Mouse (Mus musculus) gastrocnemius, adult 18-20 months (tissue): ENCODE data around the gene Stambp. TPM values are rescaled to one million over a fixed set of nuclear protein-coding genes. Genes with fewer than 3 reads are reported as not detected.
"Not testable (repeated sequence)": the region's sequence is repeated elsewhere in the genome, so short reads cannot be mapped to it uniquely, and the experiment has no call there.

Experiments used
- DNase-seq: peaks from one replicate; pipeline ENCODE4 v3.0.0; 2021; ENCODE audit warnings: low spot score
- long read RNA-seq, 2 experiments: library from polyadenylated mRNA; stranded (forward); transcript quantifications; one replicate each; pipeline ENCODE4 v2.0.0; 2021
- total RNA-seq, 2 experiments: library from RNA; stranded (reverse); gene quantifications; 2 replicates each; pipeline ENCODE4 v1.2.3; 2021

Stambp gene
- 1 to 10 TPM; 6.2 to 6.8 TPM for total RNA-seq
- long read RNA-seq, experiment 1, transcript Stambp-201 (10 exons, 2,364 nt): major isoform, 9 of 10 reads
- long read RNA-seq, experiment 1, partial matches to known transcripts: 1 of 10 reads
- long read RNA-seq, experiment 1, other reads (novel, unspliced or antisense): 0 of 10 reads
- long read RNA-seq, experiment 2, transcript Stambp-201 (10 exons, 2,364 nt): major isoform, 6 of 7 reads
- long read RNA-seq, experiment 2, partial matches to known transcripts: 1 of 7 reads
- long read RNA-seq, experiment 2, other reads (novel, unspliced or antisense): 0 of 7 reads

DNA sequence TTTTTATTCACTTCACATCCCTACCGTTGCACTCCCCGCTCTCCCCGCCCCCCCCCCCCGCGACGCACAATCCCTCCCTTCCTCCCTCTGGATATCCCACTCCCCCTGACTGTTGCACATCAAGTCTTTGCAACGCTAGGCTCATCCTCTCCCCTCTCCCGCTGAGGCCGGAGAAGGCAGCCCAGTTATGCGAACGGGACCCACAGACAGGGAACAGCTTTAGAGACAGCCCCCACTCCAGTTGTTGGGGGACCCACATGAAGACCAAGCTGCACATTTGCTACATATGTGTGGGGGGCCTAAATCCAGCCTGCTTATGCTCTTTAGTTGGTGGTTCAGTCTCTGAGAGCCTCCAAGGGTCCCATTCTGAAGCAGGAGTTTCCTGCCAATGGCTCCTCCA lies at the start of gene Stambp:
Gene Stambp, minus strand, starts transcription at position 59 of the 400 bp plus-strand sequence.
- DNase-seq: no peak

DNA sequence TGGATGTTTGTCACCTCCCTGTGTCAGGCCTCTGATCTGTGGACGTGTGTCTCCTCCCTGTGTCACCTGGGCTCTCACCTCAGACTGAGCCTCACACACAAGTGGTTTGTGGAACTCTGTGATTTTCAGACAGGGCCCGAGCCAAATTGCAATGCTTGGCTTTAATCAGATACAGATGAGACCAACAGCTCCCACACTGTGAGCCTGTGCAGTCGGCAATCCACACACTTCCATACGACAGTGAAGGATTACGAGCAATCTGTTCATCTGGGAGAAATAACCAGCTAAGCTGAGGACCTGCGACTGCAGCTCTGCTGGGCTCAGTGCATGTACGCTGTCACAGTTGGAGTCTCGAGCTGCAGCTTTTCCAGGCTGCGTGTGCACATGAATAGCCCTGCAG lies 47.4 kb upstream of the Stambp start:
- DNase-seq: no peak

DNA sequence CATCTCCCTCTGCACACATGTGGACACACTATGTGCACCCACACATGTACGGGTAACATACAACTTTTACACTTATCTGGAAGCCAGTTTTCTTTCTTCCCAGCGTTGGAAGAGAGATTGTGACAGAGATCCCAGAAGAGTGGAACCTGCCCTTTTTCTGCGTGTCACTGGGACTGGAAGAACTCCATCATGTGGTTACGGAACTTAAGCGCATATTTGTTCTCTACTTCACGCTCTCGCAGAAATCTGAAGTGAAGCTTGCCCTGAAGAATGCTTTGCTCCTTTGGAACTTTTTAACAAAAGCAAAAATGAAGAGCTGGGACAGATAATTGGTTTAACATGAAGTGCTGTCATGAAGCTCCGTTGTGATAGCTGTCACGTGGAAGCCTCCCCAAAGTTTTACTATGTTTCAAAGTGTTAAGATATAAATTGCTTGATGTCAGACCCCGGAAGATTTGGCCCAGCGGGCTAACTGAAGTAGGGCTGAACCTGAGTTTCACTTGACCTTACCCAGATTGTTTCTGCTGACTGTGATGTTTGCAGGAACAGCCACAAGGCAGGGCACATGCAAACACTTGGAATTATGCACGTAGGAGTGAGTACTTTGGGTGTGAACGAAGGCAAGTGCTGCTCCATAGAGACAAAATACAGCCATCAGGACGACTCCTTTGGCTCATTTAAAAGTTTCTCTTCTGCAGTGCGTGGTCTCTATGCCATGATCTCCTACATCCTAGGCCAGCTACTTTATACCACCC lies 45.2 kb upstream of the Stambp start:
- DNase-seq: no peak

DNA sequence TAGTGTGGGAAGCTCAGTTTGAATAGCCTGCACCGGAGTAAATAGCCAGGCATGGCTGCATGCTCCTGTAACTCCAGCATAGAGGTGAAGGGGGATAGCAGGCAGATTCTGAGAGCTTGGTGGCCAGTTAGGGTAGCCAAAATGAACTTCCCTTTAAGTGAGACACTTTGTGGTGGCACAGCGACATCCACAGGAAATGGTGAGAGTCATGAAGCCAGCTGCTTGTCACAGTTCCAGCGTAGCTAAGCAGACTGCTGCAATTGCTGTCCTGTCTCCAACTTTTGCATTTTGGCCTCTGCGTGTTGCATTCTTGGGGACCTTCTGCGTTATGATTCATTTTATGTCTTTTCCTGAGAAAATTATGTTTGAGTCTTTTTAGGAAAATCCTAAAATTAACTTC lies 44.0 kb upstream of the Stambp start:
- DNase-seq: peak; percentile 81

DNA sequence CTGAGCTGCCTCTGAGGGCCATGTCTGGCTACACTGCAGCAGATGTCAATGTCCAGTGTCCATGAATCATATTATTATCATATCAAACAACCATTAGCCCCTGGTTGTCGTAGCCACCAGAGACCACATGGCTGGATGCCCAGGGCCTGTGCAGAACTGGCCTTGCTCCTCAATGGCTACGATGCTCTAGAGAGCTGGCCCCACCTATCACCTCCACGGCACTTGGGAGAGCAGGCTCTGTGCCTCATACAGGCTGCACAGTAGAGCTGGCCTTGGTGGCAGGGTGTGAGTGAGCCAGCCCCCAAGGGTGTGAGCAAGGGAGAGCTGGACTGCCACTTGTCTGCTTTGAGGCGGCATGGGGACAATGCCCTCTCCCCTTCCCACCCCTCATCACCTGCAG lies 41.9 kb upstream of the Stambp start:
- DNase-seq: no peak

DNA sequence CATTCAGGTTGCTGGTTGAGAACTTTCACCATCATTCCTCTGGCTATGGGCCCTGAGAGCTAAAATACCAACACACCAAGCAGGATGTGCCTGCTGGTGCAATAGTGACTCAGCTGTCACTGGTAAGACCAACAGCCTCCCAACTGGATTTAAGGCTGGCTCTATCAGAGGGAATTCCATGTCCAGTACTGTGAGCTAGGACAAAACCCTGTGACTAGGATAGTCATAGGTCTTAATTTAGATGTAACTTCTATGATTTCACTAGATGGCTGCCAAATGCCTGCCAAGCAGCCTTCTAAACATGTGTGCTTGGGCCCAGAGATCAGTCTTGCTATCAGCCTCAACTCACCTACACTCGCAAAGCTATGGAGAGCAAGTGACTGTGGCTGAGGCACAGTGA lies 40.4 kb upstream of the Stambp start:
- peak; percentile 59 for DNase-seq

DNA sequence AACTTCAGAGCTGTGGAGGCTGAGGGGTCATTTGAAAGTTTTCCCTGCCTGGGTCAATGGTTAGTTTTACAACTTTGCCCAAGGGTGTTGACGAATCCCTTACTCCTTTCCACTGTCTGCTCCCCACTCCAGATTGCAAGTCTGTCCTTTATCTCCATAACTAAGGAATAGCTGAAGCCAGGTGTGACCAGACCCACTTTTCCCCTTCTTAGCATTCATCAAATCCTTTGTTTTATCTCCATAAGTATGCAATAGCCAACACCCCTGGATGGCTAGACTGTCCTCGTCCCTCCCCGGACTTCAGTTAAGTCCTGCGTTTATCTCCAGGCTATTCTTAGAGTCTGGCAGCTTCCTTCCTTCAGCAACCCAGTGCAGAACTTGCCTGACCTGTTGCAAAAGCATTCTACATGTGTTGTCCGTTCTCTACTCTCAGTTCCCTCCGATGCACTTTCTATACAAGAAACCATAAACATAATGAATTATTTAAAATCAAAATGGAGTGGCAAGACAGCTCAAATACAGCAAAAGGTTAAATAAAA lies 27.2 kb upstream of the Stambp start:
- DNase-seq: peak; percentile 32

DNA sequence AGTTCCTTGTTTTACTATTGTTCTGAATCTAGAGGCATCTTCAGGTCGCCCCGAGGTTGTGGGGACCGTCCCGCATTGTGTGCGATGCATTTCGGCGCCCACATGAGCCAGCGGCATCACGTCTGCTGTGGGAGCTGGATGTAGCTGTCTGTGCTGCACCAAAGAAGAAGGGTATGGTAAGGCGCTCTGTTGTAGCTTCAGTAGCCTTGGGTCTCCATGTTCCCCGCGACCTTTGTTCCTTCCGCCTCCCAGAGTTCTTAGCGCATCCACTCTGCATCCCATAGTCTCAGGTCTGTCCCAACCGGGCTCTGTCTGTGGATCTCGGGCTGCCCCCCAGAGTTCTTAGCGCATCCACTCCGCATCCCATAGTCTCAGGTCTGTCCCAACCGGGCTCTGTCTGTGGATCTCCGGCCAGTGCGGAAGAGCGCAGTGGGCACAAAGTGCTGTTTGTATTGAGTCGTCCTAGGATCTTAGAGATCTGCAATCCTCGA lies 26.6 kb upstream of the Stambp start:
- DNase-seq: no peak

DNA sequence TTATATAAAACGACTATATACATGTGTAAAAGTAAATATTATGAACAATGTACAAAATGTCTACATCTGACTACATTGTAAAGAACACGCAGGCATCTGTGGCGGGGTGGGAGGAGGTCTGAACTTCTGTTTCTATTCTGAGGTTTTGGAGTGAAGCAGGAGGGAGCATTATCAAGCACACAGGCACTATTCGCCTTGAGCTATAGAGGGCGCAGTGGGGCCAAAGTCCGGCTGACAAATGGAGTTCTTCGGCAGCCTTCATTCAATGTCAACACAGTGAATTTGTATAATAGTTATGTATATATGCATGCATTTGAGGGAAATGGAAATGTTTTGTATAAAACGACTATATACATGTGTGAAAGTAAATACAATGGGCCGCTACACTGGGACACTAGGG lies 26.1 kb upstream of the Stambp start:
- peak; percentile 51 for DNase-seq

DNA sequence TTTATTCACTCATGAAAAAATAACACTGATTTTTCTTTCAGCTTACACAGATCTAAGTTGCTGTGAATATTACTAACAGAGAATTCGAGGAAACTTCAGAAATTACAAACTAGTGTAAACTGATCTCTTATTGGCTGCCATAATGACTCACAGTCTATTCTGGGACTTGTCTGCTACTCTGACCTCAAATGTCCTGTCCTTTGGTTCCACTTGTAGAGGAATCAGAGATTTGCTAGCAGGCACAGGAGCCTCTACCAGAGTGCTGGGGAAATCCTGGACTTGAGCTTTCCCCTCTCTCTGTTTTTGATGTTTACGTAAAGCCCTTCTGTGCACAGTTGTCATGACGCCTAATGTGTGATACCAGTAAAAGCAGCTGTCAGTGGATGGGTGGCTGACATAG lies 25.5 kb upstream of the Stambp start:
- DNase-seq: peak; percentile 43

DNA sequence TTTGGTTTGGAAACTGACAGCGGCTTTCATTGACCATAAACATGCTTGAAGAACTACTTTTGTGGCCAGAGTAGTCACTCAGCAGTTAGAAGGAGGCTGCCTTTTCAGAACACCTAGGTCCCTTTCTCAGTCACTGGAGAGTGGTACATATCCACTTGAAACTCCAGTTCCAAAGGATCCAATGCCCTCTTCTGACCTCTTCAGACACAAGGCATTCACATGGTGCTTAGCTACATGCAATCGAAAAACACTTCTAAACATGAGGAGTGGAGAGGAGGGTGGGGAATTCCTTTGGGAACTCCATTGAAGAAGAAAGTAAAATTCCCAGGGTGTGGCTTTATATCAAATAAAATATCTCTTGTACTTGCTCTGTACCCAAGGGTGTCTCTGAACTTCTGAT lies 22.5 kb upstream of the Stambp start:
- DNase-seq: no peak

DNA sequence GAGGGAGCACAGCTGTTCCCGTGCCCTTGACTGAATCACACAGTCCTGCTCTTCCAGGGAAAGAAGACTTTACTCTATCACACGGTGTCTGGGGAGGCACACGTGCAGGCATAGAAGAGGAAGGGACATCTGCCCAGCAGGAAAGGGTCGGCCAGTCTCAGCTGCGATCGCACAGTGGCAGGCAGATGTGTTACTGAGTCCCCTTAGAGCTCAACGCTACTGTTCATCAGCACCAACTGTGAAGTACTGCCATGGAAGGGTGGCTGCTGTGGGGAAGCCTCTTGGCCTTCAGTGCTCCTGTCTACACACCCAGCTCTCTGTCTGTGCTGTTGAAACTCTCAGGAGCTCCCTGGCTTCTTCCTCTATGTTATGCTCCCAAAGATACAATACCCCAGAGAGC lies 21.4 kb upstream of the Stambp start:
- no peak for DNase-seq

DNA sequence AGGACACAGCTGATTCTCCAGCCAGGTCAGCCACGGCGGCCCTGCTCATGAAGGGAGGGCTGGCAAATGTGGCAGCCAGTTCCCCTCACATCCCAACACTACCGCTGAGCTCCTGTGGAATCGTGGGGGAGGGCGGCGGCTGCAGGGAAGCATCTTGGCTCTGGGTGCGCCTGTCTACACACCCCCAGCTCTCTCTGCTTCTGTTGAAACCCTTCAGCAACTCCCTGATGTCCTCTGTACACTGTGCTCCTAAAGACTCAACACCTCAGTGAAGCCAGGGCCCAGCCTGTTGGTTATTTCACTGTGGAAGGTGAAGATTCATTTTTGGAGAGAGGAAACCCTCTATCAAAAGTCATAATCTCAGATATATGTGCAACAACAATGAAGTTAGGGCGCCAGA lies 19.5 kb upstream of the Stambp start:
- no peak for DNase-seq

DNA sequence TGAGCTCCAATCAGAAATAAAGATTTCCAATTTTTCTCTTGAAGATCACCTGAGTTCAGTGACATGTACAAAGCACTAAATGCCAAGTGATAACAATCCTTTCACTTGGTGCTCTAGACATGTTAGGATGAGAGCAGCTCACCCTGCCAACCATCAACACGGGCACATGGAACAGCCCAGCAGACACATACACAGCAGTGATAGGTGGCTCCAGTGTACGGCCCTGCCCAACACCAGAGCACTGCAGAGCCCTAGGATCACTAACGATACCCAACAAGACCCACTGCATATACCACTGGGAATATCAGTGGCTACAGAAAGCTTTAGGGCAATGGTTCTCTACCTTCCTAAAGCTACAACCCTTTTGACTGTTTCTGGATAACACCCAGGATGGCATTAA lies 17.8 kb upstream of the Stambp start:
- no peak for DNase-seq

DNA sequence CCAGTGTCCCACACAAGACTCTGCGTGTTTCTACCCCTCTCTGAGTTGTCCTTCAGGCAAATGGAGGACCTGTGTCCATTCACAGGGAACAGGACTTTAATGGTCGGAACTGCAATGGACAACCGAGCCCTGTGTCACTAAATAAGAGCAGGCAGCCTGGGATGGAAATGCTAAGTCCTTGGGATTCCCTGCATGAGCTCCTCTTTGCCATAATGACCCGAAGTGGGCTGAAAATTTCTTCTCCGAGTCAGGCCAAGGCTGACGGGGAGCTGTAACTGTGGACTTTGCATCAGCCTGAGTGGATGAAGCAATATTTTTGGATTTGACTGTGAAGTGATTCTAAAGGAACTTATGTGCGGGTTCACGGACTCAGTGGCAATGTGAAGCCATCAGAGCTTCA lies 14.7 kb upstream of the Stambp start:
- not testable (repeated sequence) for DNase-seq

DNA sequence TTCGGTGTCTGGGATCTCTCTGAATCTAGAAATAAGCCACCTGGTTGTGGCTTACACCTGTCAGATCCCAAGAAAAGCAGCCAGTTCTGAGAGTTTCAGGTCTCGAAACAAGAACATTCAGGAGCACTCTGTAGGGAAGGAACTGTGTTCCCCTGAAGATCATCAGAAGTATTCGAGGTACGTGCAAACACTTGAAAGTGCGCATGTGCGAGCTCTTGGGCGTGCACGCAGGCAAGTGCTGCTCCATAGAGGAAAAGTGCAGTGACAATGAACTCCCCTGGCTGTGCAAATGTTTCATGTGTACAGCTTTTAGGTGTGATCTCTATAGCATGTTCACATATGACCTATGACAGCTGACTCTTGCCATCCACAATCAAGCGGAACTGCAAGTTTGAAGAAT lies 12.8 kb upstream of the Stambp start:
- not testable (repeated sequence) for DNase-seq

DNA sequence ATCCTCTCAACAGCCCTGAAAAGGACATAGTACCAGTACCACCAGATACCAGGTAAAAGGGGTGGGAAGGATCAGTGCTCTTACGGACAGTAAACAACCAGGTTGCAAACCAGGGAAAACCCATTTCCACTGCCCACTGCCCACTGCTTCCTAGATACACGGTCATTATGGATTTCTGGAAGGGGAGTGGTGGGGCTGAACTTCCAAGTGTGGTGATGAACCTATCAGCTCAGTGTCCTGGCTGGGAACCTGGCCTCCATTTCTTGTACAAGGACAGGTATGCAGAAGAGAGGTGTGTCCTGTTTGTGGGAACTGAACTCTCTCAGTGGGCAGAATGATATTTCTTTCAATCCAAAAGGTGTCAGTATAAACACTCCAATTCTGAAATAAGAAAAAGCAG lies 11.1 kb upstream of the Stambp start:
- DNase-seq: no peak

DNA sequence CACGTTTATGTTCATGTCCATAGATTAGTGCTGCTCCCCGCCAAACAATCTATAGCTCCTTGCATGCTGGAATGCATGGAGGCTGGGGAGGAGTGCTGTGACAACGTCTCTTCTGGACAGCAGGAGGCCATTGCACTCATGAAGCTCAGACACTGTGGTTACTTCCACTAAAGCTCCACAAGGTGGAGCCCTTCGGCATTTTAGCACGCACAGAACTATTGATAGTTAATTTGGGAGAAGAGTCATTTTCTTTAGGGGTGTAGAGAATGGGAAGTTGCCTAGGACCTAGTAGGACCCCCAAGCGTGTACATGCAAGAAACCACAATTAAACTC lies 10.4 kb upstream of the Stambp start:
- DNase-seq: peak; percentile 30

DNA sequence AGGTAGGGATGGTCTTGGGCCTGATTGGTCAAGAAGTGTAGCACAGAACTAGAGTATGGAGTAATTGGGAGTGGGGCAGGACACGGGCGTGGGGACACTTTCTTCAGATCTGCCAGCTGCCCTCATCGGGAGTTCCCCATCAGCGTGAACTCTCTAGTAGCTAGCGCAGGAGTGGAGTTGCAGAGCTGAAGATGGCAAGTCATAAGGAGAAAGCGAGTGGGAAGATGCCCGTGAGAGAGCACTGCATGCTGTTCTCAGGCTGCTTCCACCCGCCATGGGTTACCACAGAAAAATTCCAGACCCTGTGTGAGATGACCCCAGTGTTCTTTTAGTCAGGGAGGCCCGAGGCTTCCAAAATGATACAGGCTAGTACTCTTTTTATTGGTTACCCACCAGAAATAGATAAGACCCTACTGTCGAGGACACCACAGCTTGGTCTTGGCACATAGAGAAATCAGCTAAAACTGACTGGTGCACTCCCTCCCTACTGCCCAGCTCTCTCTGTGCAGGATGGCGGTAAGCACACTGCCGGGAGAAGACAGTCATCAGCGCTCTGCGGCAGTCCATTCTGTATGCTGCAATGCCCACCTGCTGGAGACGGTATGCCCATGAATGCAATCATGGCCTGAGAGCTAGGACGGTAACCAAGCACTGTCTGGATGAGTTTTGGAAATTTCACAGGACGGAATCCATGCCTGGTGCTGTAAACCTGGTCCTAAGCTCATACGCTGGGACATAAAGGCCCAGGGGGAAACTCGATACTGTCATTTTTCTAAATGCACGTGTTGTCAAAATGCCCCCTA lies 9.8 kb upstream of the Stambp start:
- no peak for DNase-seq

DNA sequence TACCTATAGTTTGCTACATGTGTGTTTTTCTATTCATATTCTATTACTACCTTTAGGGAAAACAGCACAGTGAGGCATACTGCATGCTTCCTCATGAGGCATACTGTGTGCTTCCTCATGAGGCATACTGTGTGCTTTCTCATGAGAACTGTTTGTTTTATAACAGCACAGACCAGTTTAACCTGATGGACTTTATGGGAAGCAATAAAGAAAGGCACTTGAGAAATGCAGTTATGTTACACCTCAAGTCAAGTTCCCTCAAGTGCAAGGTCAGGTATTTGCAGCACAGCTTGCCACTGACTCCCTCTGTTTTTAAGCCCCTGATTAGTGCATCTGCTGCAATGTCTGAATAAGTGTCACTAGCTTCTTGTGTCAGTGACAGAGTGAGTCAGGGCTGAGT lies 5.0 kb upstream of the Stambp start:
- no peak for DNase-seq

DNA sequence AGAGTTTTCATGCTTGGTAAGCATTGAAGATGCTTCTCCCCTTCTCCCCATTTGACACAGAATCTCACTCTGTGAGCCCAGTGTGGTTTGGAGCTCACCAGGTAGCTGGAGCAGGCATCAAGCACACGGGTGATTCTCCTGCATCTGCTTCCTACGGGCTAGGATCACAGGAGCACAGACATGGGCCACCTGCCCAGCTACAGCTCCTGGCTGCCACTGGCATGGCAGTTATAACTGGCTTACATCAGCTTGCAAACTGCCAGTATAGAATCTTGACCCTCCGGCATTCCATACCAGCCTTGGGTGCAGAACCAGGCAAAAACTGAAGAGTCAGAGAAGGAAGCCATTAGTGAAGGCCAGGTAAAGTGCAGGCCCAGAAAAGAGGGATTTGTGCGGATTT lies 3.1 kb upstream of the Stambp start:
- DNase-seq: no peak
